Mouse (Mus musculus): Measurements from ENCODE around the gene Top2a.
A peak's percentile ranks its signal among the peaks of the same experiment; 100 is the strongest.

Gene Top2a

DNA sequence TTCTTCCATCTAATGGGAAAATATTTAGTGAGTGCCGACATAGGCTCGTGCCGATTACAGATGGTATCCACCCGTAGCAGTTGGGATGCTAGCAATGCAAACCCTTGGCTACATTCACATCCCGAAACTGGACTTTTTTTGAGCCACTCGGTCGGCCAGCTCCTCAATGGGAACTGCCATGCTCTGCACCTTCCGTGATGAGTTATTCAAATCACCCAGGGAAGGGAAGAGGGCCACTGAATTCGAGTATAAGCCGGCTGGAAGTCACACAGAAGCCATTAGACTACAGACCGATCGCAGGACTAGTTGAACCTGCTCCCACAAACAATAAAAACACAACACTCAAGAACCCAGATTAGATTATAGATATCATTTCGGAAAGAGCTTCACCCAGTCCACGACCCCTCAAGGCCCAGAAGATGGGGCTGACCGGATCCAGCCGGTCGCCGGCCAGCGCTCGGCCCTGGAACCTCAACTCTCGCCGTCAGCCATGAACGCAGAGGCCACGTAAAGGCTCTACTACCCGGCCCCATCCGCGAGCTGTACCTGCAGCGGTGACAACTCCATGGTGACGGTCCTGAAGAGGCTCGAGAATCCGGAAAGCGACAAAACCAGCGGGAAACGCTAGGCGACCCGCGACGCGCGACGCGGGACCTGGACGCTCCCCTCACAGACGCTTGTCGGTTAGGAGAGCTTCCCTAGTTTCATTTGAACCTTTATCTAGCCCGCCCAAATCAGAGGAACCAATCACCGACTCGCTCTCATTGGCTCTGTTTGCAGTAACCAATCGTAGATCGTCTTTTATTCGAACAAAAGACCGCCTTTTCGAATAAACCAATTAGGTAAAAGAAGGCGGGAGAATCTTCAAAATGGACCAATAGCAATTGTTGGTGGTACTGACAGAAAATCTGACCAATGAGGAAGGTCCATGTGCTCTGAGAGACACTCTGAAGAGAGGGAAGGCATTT is at the start of gene Top2a:
TSS of gene Top2a (minus strand) at position 690 of the 968 bp plus-strand sequence.
- peak; percentile 93 for DNase-seq (ENCODE audit: low spot score)

DNA sequence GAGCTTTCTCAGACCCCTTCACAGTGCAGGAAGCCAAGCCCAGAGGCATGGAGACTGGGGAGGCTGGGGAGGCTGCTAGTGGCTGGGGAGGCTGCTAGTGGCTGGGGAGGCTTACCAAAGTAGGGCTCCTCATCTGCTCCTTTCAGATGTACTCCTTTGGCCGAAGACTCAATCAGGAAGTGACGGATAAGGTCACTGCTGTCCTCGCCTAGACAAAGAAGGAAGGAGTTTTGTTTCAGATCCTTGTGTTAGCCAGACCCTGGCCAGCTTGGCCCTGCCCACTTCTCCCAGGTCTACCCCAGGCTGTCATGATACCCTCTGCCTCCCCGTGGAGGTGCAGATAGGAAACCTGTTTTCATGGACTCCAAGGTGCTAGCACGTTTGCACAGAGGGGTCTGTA is 49.8 kb upstream of the Top2a start:
- no peak for DNase-seq (ENCODE audit: low spot score)

DNA sequence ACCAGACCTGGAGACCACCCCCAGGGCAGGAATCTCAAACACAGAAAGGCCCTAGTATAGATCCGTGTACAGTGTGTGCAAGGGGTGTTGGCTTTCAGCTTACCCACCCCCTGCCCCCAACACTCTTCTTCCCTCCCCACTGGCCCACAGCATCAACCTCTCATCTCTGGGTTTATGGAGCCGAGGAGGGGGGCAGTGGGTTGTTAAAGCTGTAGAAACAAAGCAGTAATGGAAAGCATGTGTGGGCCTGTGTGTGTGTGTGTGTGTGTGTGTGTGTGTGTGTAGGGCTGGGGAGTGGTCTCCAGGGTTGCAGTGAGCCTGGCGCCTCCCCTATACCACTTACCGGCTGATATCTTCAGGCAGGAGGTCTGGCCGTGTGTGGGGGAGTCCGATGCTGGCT is 47.9 kb upstream of the Top2a start:
- no peak for DNase-seq (ENCODE audit: low spot score)

DNA sequence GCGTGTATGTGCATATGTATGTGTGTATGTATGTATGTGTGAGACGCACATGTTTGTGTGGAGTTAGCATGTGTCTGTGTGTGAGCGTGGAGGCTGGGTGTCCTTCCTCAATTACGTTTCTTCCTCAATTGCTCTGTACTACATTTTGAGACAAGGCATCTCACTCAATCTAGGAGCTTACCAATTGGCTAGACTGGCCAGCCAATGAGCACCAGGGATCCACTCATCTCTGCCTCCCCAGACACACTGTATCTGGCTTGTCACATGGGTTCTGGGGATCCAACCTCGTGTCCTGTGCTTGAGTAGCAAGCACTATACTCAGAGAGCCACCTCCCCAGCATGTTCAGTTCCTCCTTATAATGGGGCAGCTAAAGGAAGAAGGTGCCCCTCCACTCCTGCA is 44.5 kb upstream of the Top2a start:
- no peak for DNase-seq (ENCODE audit: low spot score)

DNA sequence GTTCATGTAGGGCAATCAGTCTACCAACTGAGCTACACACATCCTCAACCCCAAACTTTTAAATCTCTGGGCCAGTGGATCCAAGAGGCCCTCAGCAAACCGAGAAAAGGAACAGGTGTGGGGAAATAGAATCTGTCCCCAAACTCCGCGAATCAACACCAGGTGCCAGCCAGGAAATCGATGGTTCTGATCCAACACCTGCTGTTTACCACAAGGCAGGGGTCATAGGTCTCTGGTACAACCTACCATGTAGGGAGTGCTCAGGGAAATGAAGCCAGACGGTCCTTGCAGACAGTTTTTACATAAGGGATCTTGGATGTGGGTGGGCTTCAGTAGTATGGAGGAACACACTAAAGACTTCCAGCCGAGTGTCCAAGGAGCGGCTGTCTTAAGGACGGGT is 43.6 kb upstream of the Top2a start:
- DNase-seq (ENCODE audit: low spot score), result no peak

DNA sequence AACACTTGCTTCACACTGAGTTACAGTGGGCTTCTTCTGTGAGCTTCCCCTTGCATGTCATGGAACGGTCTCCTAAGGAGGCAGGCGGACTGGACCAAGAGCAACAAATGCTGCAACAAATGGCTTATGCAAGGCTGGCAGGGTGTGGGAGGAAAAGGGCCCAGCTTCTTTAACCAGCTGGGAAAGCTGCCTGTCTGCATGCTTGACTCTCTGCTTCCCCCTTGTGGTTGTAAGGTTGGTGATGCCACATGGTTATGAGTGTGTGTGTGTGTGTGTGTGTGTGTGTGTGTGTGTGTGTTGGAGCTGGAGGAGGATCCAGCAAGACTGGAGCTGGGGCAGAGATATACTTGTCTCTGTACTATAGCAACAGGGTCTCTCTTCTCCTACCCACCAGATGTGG is 42.0 kb upstream of the Top2a start:
- DNase-seq (ENCODE audit: low spot score), result peak; percentile 79

DNA sequence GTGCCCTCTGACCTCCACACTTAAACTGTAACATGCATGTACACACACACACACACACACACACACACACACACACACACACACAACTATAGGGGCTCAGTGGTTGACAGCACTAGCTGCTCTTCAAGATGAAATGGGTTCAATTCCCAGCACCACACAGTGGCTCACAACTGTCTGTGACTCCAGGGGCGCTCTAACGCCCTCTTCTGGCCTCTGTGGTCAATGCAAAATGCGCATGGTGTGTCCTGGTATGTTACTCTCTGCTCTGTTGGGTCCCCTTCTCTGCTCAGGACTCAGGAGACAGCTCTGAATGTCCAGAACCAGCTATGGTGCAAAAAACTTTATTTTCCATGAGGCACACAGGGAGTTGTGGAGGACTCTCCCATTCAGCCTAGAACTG is 41.4 kb upstream of the Top2a start:
- DNase-seq (ENCODE audit: low spot score), result no peak

DNA sequence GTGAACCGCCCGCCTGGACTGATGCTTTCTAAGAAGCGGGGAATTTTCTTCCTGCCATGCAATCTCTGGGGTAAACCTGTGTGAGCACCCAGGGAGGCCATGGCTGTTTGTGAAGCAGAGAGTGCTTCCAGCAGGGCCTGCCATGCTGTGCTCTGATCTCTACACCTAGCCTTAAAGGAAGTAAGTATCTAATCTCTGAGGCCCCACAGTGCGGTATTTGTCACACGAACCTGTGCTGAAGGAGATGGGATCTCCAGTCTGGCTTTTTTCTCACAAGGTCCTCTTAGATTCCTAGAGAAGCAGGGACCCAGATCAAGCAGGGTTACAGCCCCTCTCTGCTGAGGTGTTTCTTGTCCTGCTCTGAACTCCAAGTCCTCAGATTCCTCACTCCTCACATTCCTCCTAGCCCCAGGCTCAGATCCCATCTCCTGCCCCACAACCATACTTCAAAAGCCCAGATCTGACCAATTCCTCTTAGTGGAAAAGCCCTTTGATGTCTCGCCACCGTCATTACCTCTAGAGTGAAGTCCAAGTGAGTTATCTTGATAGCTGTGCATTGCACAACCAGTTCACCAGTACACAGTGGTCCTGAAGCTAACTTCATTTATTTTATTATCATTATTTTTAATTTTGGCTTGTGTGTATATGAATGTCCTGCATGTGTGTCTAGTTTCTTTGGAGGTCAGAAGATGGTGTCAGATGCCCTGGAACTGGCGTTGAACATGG is 39.6 kb upstream of the Top2a start:
- DNase-seq (ENCODE audit: low spot score), result no peak

DNA sequence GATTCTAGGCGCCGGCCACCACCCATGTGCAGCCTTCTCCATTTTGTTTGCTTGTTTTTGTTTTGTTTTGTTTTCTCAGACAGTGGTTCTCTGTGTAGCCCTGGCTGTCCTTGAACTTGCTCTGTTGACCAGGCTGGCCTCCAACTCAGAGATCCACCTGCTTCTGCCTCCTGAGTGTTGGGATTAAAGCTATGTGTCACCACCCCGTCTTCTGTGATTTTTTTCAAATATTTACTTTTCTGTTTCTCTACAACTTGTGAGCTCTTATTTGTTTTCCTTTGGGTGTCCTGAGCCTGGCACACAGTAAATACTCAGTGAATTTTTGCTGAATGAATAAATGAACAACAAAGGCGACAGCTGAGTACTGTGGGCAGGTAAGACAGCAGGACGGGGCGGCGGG is 38.7 kb upstream of the Top2a start:
- DNase-seq (ENCODE audit: low spot score), result no peak

DNA sequence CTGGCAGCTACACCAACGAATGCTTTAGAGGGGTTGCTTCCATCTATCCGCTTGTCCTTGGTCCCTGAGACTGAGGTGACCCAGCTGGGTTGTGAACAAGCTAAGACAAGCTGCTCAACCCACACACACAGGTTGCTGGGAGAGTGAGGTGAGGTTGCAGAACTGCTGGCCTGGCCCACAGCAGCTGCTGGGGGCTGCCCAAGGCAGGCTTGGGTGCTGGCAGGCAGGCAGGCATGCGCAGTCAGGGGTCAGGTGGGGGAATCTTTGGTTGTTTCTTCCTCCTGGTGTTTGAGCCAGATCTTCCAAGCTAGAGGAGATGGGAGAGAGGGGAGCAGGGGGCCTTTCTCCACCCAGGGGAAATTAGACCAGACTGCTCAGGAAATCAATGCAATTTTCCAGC is 36.4 kb upstream of the Top2a start:
- no peak for DNase-seq (ENCODE audit: low spot score)

DNA sequence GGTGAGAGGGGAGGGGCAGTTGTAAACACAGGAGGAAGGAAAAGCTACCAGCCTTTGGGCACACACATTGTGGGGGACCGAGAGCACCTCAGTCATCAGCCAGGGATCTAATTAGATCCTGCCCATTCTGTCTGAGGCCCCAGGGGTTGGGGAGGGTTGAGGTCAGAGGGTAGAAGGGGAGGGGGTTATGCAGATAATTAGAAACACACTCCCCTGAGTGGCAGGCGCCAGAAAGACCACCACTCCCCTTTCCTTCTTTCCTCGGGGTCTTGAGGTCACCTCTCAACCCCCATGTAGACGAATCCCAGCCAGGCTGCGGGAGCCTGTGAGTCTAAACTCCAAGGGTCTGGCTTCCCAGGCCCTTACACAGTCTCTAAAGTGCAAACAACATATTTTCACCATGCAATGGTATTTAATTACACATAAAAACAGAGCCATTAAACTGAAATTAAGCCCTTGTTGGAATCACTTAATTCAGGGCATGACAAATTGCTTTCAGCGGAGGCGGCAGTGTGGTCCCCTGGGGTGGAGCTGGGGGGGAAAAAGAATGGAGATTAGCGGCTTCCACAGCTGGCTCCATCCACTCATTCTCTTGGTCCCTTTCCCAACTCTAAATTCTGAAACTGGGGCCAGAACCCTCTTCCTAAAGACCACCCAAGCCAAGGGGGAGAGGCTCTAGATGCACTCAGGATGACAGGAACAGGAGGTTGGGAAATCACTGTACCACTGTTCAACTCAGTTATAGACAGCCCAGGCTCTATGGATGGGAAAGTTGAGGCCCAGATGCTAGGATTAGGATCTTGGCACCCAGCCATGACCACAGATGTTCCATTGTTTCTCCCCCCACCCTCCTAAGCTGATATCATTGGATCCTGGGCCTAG is 31.8 kb upstream of the Top2a start:
- no peak for DNase-seq (ENCODE audit: low spot score)

DNA sequence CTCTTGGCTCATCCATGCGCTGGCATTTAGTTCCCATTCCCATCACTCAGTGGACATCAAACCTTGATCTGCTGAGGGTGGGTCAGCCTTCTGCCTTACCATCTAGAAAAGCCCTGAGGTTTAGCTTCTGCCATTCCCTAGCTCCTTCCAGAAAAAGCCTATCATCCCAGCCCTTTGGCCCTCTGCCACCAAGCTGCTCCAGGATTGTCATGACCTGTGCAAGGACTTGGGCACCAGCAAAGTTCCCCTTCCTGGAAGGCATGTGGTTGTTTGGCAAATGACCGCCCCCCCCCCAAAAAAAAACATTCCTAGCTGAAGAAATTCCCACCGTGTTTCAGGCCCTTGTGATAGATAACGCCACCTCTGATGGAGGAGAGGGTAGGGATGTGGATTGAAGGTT is 31.2 kb upstream of the Top2a start:
- no peak for DNase-seq (ENCODE audit: low spot score)

DNA sequence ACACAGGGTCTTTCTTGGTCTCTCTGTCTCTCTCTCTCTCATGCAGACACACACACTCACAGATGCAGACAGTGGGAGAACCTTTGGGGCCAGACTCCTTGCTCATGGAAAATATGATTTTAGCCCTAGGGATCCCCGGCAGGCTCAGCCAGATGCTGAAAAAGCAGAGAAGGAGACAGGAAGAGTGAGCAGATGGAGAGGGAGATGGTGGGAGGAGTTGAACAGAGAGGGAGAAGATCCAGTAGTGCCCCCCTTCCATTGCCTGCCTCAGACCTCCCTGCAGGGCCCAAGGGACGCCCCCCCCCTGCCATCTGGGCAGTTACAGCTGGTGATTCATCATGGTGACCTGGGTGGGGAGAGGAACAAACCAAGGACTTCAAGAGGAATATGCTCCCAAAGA is 23.7 kb upstream of the Top2a start:
- DNase-seq (ENCODE audit: low spot score), result no peak

DNA sequence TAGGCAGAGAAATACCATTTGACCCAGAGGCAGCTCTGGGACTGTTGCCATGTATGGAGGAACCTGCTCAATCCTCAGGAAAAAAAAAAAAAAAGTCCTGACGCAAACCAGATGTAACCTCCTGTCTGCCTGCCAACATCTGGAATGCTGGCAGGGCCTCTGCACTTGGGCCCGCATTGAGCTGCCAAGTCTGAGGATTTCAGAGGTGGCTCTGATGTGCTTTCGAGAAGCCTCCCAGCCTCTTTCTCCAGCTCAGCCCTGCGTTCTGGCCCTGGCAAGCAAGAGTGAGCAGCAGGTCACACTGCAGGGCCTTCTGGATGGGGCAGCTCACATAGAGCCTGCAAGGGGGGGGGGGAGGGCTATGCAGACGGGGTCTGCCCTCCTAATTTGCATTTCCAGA is 23.1 kb upstream of the Top2a start:
- DNase-seq (ENCODE audit: low spot score), result peak; percentile 50

DNA sequence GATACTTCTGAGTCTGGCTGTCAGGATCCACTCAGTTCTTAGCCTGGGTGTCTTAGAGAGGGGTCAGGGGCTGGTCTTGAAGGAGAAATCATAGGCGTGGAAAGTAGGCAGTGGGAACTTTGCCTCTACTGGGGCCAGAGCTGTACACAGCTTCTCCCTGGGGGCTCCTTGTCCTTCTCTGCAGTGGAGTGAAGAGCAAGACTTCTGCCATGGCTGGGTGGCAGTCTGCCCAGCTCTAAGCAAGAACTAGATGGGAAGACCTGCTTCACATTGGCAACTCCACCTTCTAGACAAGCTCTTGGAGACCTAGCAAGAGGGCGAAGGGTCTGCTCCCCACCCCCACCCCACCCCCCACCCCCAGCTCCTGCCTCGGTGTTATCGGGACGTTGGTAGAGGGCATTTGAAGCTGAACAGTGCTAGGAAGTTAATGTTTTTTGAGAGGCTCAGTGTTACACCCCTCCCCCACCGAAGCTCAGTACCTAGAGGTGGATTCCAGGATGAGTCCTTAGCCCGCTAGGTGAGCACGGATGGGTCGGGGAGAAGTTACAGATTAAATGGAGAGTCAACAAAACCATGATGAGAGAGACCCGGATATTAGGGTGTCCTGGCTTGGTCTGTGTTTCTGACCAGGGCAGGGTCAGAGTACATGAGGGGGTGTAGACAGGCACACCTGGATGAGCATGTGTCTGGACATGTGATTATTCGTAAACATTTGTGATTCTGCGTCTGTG is 21.3 kb upstream of the Top2a start:
- DNase-seq (ENCODE audit: low spot score), result no peak

DNA sequence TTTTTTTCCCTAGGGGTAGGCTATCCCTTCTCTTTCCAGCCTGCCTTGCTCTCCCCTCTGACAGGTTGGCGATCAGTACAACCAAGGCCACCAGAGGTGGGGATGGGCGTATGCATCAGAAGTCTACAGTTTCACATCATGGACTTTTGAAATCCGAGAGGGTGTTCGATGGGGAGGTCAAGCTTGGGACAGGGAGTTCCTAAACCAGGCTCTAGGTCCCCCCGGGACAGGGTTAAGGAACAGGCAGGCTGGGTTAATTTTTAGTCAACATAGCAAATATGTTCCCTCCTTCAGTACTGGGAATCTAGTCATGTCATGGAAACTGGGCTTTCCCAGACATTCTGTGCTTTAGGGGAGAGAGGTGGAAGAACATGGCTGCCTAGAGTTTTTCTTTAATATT is 20.3 kb upstream of the Top2a start:
- no peak for DNase-seq (ENCODE audit: low spot score)

DNA sequence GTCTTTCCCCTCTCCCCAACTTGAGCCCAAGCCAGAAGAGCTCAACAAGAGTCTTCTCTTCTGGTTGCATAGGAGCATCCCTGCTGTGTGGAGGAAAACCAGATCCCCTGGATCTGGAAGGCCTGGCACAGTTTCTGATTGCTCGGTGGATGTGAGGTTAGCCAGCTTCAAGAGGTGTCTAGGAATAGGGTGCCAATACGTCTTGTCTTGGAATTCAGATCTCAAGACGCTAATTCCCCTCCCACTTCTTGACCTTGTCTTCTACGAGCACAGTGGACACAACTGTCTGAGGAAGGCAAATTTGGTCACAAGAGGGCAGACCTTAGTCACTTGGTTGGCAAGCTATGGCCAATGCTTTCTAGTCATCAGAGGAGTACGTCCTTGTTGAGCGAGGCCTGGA is 19.6 kb upstream of the Top2a start:
- DNase-seq (ENCODE audit: low spot score), result no peak

DNA sequence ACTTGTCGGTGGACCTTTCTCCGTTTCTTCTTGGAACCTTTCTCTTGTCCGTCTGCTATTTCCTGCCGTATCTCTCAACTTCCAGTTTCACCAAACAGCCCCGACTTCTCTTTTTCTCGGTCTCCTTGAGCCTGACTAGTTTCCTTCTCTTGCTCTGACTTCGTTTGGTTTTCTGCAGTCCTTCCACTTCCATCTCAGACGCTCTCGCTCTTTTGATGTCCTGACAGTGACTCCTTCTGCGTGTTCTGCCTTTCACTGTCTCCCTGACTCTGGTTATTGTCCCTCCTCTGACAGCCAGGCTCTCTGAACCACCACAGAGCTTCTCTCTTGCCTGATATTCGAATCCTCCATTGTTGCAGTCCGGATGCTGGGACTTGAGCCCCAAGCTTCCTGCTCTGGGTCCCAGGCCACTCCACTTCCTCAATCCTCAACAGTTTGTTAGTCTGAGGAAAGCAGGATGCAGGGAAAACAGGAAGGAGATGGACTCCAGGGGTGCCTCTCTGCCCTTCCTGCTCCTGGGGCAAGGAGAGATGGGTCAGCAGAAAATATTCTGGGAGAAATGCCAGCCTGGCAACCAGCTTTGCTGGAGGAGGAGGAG is 18.9 kb upstream of the Top2a start:
- DNase-seq (ENCODE audit: low spot score), result no peak

DNA sequence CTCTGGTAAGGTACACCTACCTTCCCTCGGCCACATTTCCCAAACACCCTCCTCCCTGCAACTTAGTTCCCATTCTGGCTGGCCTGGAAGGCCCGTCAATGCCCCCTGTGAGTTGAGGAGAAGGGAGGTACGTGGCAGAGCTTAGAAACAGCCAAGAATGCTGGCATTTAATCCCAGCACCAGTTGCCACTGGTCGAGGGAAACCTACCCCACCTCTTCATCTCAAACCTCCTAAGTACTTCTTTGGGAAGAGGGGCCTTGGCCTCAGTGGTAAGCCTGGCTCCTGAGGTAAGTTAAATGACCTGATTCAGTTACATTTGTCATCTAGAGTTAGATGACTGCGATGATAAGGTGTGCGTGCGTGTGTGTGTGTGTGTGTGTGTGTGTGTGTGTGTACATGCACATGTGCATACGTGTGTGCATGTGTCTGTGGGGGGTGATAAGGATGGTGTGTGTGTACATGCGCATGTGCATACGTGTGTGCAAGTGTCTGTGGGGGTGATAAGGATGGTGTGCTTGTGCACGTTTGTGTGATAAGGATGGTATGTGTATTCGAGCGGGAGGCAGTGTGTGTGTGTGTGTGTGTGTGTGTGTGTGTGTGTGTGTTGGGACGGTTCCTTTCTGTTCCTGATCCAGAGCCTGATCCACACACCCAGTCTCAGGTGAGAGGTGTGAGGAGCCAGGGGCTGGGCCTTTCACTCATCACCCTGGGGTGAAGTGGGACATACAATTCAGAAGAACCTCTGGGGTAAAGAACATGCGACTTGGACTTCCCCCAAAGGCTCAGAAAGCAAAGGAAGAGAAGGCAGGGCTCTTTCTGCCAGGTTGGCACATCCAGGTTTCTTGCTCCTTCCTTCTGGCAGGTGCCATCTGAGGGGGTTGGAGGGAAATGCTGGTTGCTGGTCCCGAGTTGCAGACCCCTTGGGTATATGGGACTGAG is 18.1 kb upstream of the Top2a start:
- DNase-seq (ENCODE audit: low spot score), result no peak

DNA sequence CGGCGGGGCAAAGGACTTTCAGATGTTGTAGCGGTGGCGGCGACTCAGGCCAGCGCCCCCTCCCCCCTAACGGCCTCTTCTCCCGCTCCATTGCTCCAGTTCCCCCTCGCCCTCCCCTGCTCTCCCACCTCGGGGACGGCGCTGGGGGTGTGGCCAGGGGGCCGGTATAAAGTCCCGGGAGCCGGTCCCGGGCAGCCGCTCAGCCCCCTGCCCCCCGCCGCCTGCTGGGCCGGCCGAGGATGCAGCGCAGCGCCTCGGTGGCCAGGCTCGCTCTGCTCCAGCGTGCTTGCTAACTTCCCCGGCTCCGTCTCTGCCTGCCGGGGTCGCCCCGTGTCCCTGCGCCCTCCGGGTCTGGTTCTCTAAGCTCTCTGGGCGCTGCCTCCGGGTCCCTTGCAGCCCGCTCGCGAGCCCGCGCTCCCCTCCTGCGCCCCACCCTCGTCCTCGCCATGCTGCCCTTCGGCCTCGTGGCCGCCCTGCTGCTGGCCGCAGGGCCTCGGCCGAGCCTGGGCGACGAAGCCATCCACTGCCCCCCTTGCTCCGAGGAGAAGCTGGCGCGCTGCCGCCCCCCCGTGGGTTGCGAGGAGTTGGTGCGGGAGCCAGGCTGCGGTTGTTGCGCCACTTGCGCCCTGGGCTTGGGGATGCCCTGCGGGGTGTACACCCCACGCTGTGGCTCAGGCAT is 17.2 kb upstream of the Top2a start, which contains the start of gene Igfbp4:
TSS of gene Igfbp4 (plus strand) at position 194 of the 679 bp plus-strand sequence.
- DNase-seq (ENCODE audit: low spot score), result peak; percentile 59
